Mouse (Mus musculus) forebrain, embryonic 14.5 days (tissue): ENCODE measurements around the gene Akt1s1. TPM values are rescaled to one million over a fixed set of nuclear protein-coding genes. Genes with fewer than 3 reads are reported as not detected.

Experiments
- ATAC-seq: fragments of 200-750 bp; cut with Nextera tagmentation; 2 replicates; pipeline ENCODE4 v1.8.0; 2017; ENCODE audit warnings: mild to moderate bottlenecking, moderate library complexity
- DNase-seq: peaks from one replicate; pipeline ENCODE4 v3.0.0-alpha.2; 2015; ENCODE audit warnings: low spot score
- H3K27ac ChIP-seq: fragments of 300-500 bp; sonication (generic); 2 replicates; pipeline ENCODE4 v1.5.1; 2014; ENCODE audit warnings: low read depth, mild to moderate bottlenecking, control low read depth, low read length, moderate library complexity
- H3K27me3 ChIP-seq: fragments of 300-500 bp; sonication (generic); replicated peaks from 2 replicates; pipeline ENCODE4 v1.6.1; 2014; ENCODE audit warnings: low read length, control low read depth, mixed read lengths; ENCODE audit not compliant: control insufficient read depth, insufficient read depth
- H3K36me3 ChIP-seq: fragments of 300-500 bp; sonication (generic); 2 replicates; pipeline ENCODE4 v1.6.1; 2014; ENCODE audit warnings: low read length, control low read depth; ENCODE audit not compliant: control insufficient read depth, insufficient read depth
- H3K4me1 ChIP-seq: fragments of 300-500 bp; sonication (generic); 2 replicates; pipeline ENCODE4 v1.6.1; 2014; ENCODE audit warnings: antibody characterized with exemption, low read length, control low read depth; ENCODE audit not compliant: control insufficient read depth, insufficient read depth
- H3K4me2 ChIP-seq: fragments of 300-500 bp; sonication (generic); 2 replicates; pipeline ENCODE4 v1.6.1; 2014; ENCODE audit warnings: mild to moderate bottlenecking, control low read depth, low read length
- H3K4me3 ChIP-seq: fragments of 300-500 bp; sonication (generic); 2 replicates; pipeline ENCODE4 v1.5.1; 2014; ENCODE audit warnings: low read depth, low read length, control low read depth
- H3K9ac ChIP-seq: fragments of 300-500 bp; sonication (generic); 2 replicates; pipeline ENCODE4 v1.6.1; 2014; ENCODE audit warnings: mild to moderate bottlenecking, low read length, control low read depth, moderate library complexity
- H3K9me3 ChIP-seq: fragments of 300-500 bp; sonication (generic); replicated peaks from 2 replicates; pipeline ENCODE4 v1.6.1; 2016; ENCODE audit warnings: low read length, control low read depth, mixed read lengths; ENCODE audit not compliant: control insufficient read depth
- WGBS: fragments of 180-500 bp; shearing (Covaris S2); extraction: QIAGEN DNeasy Blood & Tissue Kit; methylation state at CpG from one replicate; pipeline ENCODE4 v1.1.7; 2014; 5-methylcytosine and 5-hydroxymethylcytosine counted together
- polyA plus RNA-seq: library from polyadenylated mRNA; unstranded; fragments of >200 nt; fragmentation: Nextera tagmentation; extraction: Ambion mirVana; gene quantifications from 2 replicates; pipeline ENCODE4 v1.2.1, GENCODE M21; 2014

Akt1s1 gene
- polyA plus RNA-seq, 1 experiment from 2014 or later, result 70.4 TPM

DNA sequence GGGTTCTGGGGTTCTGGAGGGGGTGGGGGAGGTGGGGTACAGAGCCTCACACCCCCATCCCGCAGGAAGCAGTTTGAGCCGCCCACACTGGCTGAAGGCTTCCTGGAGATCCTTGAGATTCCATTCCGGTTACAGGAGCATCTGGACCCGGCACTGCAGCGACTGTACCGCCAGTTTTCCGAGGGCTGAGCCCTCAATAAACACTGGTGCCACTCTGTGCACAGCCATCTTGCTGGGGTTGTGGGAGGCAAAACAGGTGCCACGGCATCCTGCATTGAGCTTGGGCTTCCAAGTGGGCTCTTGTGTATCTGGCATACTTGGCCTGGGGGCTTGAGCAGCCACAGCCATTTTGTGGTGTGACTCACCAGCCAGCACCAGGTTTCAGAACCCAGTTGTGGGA is 13.6 kb downstream of the Akt1s1 start:
- DNase-seq, result no peak
- WGBS, result 87% methylated on average over 8 of the region's 8 CpGs
- Histone ChIP-seq H3K27ac (no peak overlapping the region), H3K9ac (no peak overlapping the region), H3K36me3 (peaks cover 56% of the 10 kb centered on the region), H3K9me3 (no peaks in the 10 kb centered on the region), H3K4me2 (no peak overlapping the region), H3K4me3 (no peak overlapping the region), H3K27me3 (no peaks in the 10 kb centered on the region), H3K4me1 (peaks cover 25% of the 10 kb centered on the region)
- ATAC-seq, result no peak

DNA sequence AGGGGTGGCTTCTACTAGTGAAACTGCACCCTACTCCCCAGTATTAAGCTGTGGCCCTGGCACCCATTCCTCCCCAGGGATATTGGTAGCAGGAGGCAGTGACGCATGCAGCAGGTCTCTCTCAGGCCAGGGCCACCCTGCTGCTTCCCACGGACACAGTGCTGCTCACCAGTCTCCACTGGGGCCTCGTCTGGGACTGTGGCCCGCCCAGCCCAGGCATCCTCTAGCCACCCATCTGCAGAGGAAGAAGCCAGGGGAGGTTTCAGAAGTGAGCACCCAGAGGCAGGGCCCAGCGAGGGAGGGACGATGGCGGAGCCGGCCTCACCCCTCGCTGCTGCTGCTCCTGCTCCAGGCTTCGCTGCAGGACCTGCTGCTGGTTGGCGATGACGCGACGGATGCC is 14.4 kb downstream of the Akt1s1 start:
- Histone ChIP-seq H3K4me2 (no peak overlapping the region), H3K9ac (no peak overlapping the region), H3K36me3 (peaks cover 59% of the 10 kb centered on the region), H3K4me1 (peaks cover 28% of the 10 kb centered on the region), H3K27ac (no peak overlapping the region), H3K9me3 (no peaks in the 10 kb centered on the region), H3K27me3 (no peaks in the 10 kb centered on the region), H3K4me3 (no peak overlapping the region)
- ATAC-seq (no peak), DNase-seq (no peak)
- 89% methylated on average over 14 of the region's 14 CpGs for WGBS

DNA sequence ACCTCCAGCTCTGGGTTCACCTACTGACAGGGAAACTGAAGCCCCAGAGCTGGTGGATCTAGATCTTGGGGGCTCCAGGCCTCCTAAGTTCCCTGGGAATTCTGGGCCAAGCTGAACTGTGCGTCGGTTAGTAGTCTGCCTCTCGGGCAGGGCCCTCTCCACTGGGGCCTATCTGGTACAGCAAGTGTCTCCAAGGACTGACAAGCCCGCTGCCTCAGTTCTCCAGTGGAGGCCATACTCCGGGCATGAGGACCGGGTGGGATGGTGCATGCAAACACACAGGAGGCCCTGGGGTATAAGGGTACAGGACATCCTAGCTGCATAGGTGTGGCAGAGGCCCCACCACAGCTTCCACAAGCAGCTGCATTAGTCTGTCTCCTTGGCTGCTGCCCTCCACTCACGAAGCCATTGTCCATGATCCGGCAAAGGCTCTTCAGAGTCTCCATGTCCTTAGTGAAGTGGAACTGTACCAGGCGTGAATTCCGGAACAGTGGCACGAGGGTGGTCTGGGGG is 15.2 kb downstream of the Akt1s1 start:
- no peak overlapping the region for H3K4me3 ChIP-seq
- DNase-seq (no peak), ATAC-seq (no peak)
- H3K27me3 ChIP-seq, result no peaks in the 10 kb centered on the region
- H3K9ac ChIP-seq, result no peak overlapping the region
- H3K4me1 ChIP-seq, result peaks cover 27% of the 10 kb centered on the region
- WGBS, result 85% methylated on average over 11 of the region's 11 CpGs
- H3K27ac ChIP-seq, result no peak overlapping the region
- no peak overlapping the region for H3K4me2 ChIP-seq
- no peaks in the 10 kb centered on the region for H3K9me3 ChIP-seq
- peaks cover 59% of the 10 kb centered on the region for H3K36me3 ChIP-seq

DNA sequence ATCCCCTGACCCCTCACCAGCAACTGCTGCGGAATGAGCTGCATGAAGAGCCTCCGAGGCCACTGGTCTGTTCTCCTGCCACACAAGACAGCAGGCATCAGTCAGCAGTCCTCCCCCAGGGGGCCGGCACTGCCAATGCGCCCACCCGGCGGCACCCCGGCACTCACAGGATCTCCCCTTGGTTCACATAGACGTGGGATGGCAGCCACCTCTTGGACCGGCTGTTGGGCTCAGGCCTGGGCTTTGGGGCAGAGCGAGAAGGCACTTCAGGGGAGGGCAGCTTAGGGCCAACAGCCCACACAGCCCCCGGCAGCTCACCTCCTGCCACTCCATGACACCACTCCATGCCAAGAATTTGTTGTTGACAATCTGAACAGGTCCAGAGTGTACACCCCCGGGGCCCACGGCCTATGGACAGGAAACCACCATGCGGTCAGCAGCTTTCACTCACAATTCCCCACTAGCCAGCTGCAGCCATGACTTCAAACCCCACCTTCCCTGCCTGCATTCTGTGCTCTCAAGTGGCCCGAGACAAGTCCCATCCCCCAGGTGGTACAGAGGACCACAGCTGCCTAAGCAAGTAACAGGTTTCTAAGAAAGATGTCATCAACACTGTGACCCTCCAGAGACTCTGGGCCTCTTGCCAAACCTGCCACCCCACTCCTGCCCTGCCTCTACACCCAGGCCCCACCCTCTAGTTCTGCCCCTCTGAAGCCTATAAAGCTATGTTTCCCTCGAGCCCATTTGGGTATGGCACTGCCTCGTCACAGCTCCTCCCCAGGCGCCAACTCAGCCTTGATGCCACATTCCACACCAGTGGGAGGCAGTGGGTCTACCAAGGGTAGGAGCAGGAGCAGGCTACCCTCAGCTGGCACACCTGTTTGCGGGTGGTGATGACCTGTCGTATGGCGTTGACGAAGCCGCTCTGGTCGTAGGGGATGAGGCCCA is 16.1 kb downstream of the Akt1s1 start:
- no peak for DNase-seq
- ATAC-seq, result no peak
- peaks cover 59% of the 10 kb centered on the region for H3K36me3 ChIP-seq
- H3K9me3 ChIP-seq, result no peaks in the 10 kb centered on the region
- H3K4me3 ChIP-seq, result no peak overlapping the region
- WGBS, result 84% methylated on average over 24 of the region's 24 CpGs
- no peak overlapping the region for H3K4me2 ChIP-seq
- peaks cover 27% of the 10 kb centered on the region for H3K4me1 ChIP-seq
- H3K27ac ChIP-seq, result no peak overlapping the region
- H3K9ac ChIP-seq, result no peak overlapping the region
- no peaks in the 10 kb centered on the region for H3K27me3 ChIP-seq

DNA sequence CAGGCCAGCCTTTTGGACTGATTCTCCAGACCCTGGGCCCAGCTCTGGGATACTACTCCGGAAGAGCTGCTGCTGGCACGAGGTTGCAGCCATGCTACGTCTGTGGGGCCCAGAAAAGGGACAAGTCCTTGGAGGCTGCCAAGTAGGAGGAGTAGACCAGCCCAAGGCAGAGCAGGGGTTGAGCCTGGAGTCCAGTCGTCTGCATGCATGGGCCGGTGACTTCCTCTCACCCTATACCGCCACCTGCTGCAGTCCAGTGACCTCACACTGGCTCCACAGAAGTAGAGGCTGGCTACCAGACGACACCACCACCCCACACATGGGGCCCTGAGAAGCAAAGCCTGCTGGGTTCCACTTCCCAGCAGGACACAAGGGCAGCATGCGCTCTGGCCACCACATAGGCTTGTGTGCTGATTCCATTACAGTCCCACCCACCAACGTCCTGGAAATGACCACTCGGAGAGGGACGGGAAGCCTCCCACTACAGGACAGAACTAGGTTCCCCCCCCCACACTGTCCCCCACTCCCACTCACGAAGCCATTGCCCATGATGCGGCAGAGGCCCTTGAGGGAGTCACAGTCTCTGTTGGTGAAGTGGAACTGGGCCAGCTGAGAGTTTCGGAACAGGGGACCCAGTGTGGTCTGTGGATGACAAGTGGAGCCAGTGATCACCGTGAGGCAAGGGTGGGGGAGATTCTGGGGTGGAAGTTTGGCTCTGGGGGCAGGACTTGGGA is 17.7 kb downstream of the Akt1s1 start:
- H3K9ac ChIP-seq, result peak overlapping the region; percentile 100
- H3K9me3 ChIP-seq, result no peaks in the 10 kb centered on the region
- peak; percentile 47 for DNase-seq
- peak overlapping the region; percentile 98 for H3K4me2 ChIP-seq
- H3K27ac ChIP-seq, result peak overlapping the region; percentile 52; the same call in 1 of the 2 replicates
- 51% methylated on average over 15 of the region's 15 CpGs for WGBS
- H3K4me1 ChIP-seq, result peaks cover 33% of the 10 kb centered on the region
- no peaks in the 10 kb centered on the region for H3K27me3 ChIP-seq
- no peak for ATAC-seq
- H3K36me3 ChIP-seq, result peaks cover 57% of the 10 kb centered on the region
- H3K4me3 ChIP-seq, result peak overlapping the region; percentile 98; the same call in 1 of the 2 replicates

DNA sequence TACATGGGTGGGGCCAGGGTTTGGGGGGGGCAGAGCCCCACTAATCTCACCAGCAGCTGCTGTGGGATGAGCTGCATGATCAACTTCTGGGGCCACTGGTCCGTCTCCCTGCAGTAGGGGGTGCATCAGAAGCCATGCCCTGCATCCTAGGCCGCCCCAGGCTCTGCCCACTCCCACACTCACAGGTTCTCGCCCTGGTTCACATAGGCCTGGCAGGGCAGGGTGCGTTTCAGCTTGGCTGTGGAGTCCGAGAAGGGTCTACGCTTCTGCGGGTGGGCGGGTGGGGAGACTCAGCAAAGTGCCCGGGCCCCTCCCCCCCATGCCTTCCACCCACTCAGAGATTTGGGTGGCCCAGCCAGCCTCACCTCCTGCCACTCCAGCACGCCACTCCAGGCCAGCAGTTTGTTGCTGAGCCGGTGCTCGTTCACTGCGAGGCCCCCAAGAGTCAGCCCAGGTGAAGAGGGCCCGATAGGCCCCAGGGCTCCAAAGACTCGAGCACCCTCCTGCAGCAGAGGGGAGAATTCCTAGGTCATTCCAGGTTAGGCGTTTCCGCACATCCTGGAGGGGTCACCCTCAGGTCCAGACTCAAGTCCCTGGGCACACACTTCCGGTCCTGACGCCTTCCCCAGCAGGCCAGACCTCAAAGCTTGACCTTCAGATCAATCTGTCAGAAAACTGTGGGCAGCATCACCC is 18.4 kb downstream of the Akt1s1 start:
- H3K27ac ChIP-seq, result no peak overlapping the region
- no peaks in the 10 kb centered on the region for H3K9me3 ChIP-seq
- 76% methylated on average over 19 of the region's 19 CpGs for WGBS
- peak overlapping the region; percentile 98 for H3K4me2 ChIP-seq
- H3K9ac ChIP-seq, result peak overlapping the region; percentile 100
- H3K4me1 ChIP-seq, result peaks cover 33% of the 10 kb centered on the region
- peak overlapping the region; percentile 98 for H3K4me3 ChIP-seq
- ATAC-seq (no peak), DNase-seq (no peak)
- peaks cover 50% of the 10 kb centered on the region for H3K36me3 ChIP-seq
- no peaks in the 10 kb centered on the region for H3K27me3 ChIP-seq

DNA sequence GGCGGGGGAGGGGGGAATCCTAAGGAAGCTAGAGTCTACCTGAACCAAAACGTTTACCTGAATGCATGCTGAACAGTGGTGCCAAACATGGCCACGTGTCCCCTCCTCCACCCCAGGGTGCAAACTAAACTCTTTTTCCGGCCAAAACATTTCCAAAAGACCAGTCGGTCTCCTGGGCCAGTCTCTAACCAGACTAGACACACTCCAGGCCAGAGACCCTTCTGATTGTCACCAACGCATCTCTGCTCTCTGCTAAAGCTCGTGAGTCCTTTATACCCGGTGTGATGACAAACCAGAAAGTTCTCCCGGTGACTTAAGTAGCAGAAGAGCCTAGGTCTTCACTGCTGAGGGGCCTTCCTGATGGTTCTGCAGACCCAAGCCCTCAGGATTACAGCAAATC is 19.0 kb downstream of the Akt1s1 start:
- H3K9ac ChIP-seq, result peak overlapping the region; percentile 100
- no peak for DNase-seq
- 48% methylated on average over 9 of the region's 9 CpGs for WGBS
- no peaks in the 10 kb centered on the region for H3K27me3 ChIP-seq
- H3K27ac ChIP-seq, result no peak overlapping the region
- H3K4me1 ChIP-seq, result peaks cover 33% of the 10 kb centered on the region
- no peak for ATAC-seq
- H3K36me3 ChIP-seq, result peaks cover 43% of the 10 kb centered on the region
- peak overlapping the region; percentile 98 for H3K4me3 ChIP-seq
- peak overlapping the region; percentile 98 for H3K4me2 ChIP-seq
- H3K9me3 ChIP-seq, result no peaks in the 10 kb centered on the region

DNA sequence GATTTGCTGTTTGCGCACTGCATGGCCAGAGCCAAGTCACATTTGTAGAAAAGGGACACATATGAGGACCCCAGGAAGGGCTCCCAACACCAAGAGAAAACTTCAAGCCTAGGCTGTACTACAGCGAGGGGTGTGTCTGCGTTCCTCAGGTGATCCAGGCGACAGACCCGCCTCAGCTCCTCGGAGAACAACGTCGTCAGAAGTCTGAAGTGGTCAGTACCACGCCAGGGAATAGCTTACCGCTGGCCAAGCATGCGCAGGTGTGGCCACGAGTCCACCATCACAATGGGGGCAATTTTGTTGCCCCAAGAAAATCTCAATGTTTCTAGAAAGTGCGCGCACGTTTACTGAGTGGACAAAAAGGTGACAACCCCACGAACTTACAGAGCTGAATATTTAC is 19.7 kb downstream of the Akt1s1 start:
- H3K36me3 ChIP-seq, result peaks cover 37% of the 10 kb centered on the region
- peaks cover 33% of the 10 kb centered on the region for H3K4me1 ChIP-seq
- ATAC-seq (no peak), DNase-seq (no peak)
- H3K27me3 ChIP-seq, result no peaks in the 10 kb centered on the region
- peak overlapping the region; percentile 100 for H3K9ac ChIP-seq
- H3K27ac ChIP-seq, result peak overlapping the region; percentile 100; the same call in 1 of the 2 replicates
- WGBS, result 4% methylated on average over 16 of the region's 16 CpGs
- no peaks in the 10 kb centered on the region for H3K9me3 ChIP-seq
- H3K4me3 ChIP-seq, result peak overlapping the region; percentile 98
- H3K4me2 ChIP-seq, result peak overlapping the region; percentile 98
